Mouse (Mus musculus) left cerebral cortex, adult 2 months (tissue): ENCODE results near the gene Irs1. TPM values are rescaled to one million over a fixed set of nuclear protein-coding genes. Genes with fewer than 3 reads are reported as not detected.
A peak's percentile ranks its signal among the peaks of the same experiment; 100 is the strongest.

Source experiments
- DNase-seq, 2 experiments: peaks; one replicate each; pipeline ENCODE4 v3.0.0; 2021 to 2022; ENCODE audit warnings: low spot score in 2 of 2, mixed read lengths in 1 of 2; ENCODE audit errors: extremely low spot score in 1 of 2
- H3K27ac ChIP-seq: fragments of 200-600 bp; 2 replicates; pipeline ENCODE4 v1.8.1; 2022
- H3K4me3 ChIP-seq: fragments of 200-600 bp; 2 replicates; pipeline ENCODE4 v1.8.1; 2022
- CTCF ChIP-seq: fragments of 200-600 bp; IDR thresholded peaks from 2 replicates; pipeline ENCODE4 v1.8.1; 2022; ENCODE audit warnings: antibody characterized with exemption, mild to moderate bottlenecking, moderate library complexity
- intact Hi-C: fragments of 180-260 bp; cut with DNase I; formaldehyde crosslinking; loops from one replicate; pipeline ENCODE4 v1.15.1; 2025
- total RNA-seq, 2 experiments: library from RNA; stranded (reverse); gene quantifications; 2 replicates each; pipeline ENCODE4 v1.2.3; 2021

The Irs1 gene
- total RNA-seq, 2 experiments from 2014 or later: 17.3 to 17.4 TPM

GRCm38 (mm10) chr1:82199918-82200317 is 91.3 kb downstream of the Irs1 start:
- no peak for TF ChIP-seq CTCF
- no peak for DNase-seq
- Histone ChIP-seq H3K27ac (no peak overlapping the region), H3K4me3 (no peak overlapping the region)
- intact Hi-C loops: no loop called here

- DNase-seq: no peak
- Histone ChIP-seq H3K27ac (no peak overlapping the region), H3K4me3 (no peak overlapping the region)
- no peak for TF ChIP-seq CTCF
- intact Hi-C loops: no loop called here
These were observed 99.6 kb downstream of the Irs1 start for GRCm38 (mm10) chr1:82191579-82191978.

GRCm38 (mm10) chr1:82189516-82189915 is 101.7 kb downstream of the Irs1 start:
- Histone ChIP-seq H3K27ac (no peak overlapping the region), H3K4me3 (no peak overlapping the region)
- DNase-seq: peak; percentile 50 to 66
- no peak for TF ChIP-seq CTCF
- intact Hi-C loops: no loop called here

GRCm38 (mm10) chr1:82188549-82189231 is 102.5 kb downstream of the Irs1 start:
- DNase-seq: no peak
- no peak for TF ChIP-seq CTCF
- no peak overlapping the region for H3K27ac ChIP-seq
- H3K4me3 ChIP-seq: no peak overlapping the region
- intact Hi-C loops: no loop called here

GRCm38 (mm10) chr1:82183913-82184442 is 107.2 kb downstream of the Irs1 start:
- TF ChIP-seq CTCF: no peak
- intact Hi-C loops: no loop called here
- no peak overlapping the region for H3K27ac ChIP-seq

More at GRCm38 (mm10) chr1:82183913-82184442, 107.2 kb downstream of the Irs1 start:
- no peak for DNase-seq
- no peak overlapping the region for H3K4me3 ChIP-seq

Other genes with a start within 250 kb of the Irs1 start
- gene Gm9747, start 58.3 kb downstream of the Irs1 start, total RNA-seq: not detected
- gene Rhbdd1, start 25.0 kb upstream of the Irs1 start, total RNA-seq: 1 to 10 TPM; 7.6 to 8.4 TPM